Mouse (Mus musculus) kidney, adult 2 months (tissue): ENCODE measurements around the gene Blvrb. TPM values are rescaled to one million over a fixed set of nuclear protein-coding genes. Genes with fewer than 3 reads are reported as not detected.
A peak's percentile ranks its signal among the peaks of the same experiment; 100 is the strongest.

Experiments
- DNase-seq: peaks from one replicate; pipeline ENCODE4 v3.0.0; 2021
- H3K27ac ChIP-seq: fragments of 200-500 bp; 2 replicates; pipeline ENCODE4 v1.5.1; 2012; ENCODE audit warnings: low read depth, low read length, control low read depth, inconsistent platforms; ENCODE audit not compliant: insufficient read depth
- H3K27me3 ChIP-seq: fragments of 200-500 bp; replicated peaks from 2 replicates; pipeline ENCODE4 v1.6.1; 2012; ENCODE audit warnings: mild to moderate bottlenecking, moderate library complexity, low read length, inconsistent platforms; ENCODE audit not compliant: control insufficient read depth, insufficient read depth
- H3K36me3 ChIP-seq: fragments of 200-500 bp; 2 replicates; pipeline ENCODE4 v1.6.1; 2012; ENCODE audit warnings: mild to moderate bottlenecking, moderate library complexity, low read length, inconsistent platforms; ENCODE audit not compliant: control insufficient read depth, insufficient read depth
- H3K4me1 ChIP-seq: fragments of 200-500 bp; 2 replicates; pipeline ENCODE4 v1.6.1; 2011; ENCODE audit warnings: low read length; ENCODE audit not compliant: control insufficient read depth, insufficient read depth
- H3K4me3 ChIP-seq: fragments of 200-500 bp; 2 replicates; pipeline ENCODE4 v1.5.1; 2011; ENCODE audit warnings: mild to moderate bottlenecking, low read depth, low read length, control low read depth; ENCODE audit not compliant: insufficient read depth
- CTCF ChIP-seq: fragments of 200-500 bp; conservative IDR thresholded peaks from 2 replicates; pipeline ENCODE4 v1.5.1; 2011; ENCODE audit warnings: low read depth, mild to moderate bottlenecking, control low read depth, low read length, moderate library complexity, mixed read lengths; ENCODE audit not compliant: insufficient read depth, insufficient read length
- POLR2A ChIP-seq: fragments of 200-500 bp; IDR thresholded peaks from one replicate; pipeline ENCODE4 v1.6.1; 2011; ENCODE audit warnings: low read depth, low read length, control low read depth
- WGBS: fragments of 180-500 bp; shearing (Covaris S2); methylation state at CpG from one replicate; pipeline ENCODE4 v1.1.7; 2018; 5-methylcytosine and 5-hydroxymethylcytosine counted together
- polyA plus RNA-seq: library from polyadenylated mRNA; depleted of rRNA; stranded (reverse); fragments of >200 nt; gene quantifications from 2 replicates; pipeline ENCODE4 v1.2.3, GENCODE M21; 2012

Blvrb gene
- polyA plus RNA-seq, 1 experiment, result 47.8 TPM

- WGBS, result under 1% methylated on average over 23 of the region's 23 CpGs
- no peaks in the 10 kb centered on the region for H3K27me3 ChIP-seq
- peaks cover 26% of the 10 kb centered on the region; the same call in 1 of the 2 replicates for H3K4me1 ChIP-seq
- DNase-seq, result peak; percentile 100
- TF ChIP-seq POLR2A (no peak), CTCF (peak; percentile 73)
- no peaks in the 10 kb centered on the region for H3K36me3 ChIP-seq
- H3K4me3 ChIP-seq, result peak overlapping the region; percentile 93
- peak overlapping the region; percentile 91 for H3K27ac ChIP-seq
Observed at GRCm38 (mm10) chr7:27474490-27474954, 26.7 kb downstream of the Blvrb start.

GRCm38 (mm10) chr7:27475596-27475995, 27.8 kb downstream of the Blvrb start:
- no peak for DNase-seq
- no peaks in the 10 kb centered on the region for H3K27me3 ChIP-seq
- H3K4me1 ChIP-seq, result peaks cover 26% of the 10 kb centered on the region; the same call in 1 of the 2 replicates
- no peaks in the 10 kb centered on the region for H3K36me3 ChIP-seq
- H3K27ac ChIP-seq, result peak overlapping the region; percentile 32; the same call in 1 of the 2 replicates
- WGBS, result 83% methylated on average over 2 of the region's 2 CpGs
- no peak for TF ChIP-seq POLR2A
- no peak for TF ChIP-seq CTCF
- H3K4me3 ChIP-seq, result no peak overlapping the region

DNA sequence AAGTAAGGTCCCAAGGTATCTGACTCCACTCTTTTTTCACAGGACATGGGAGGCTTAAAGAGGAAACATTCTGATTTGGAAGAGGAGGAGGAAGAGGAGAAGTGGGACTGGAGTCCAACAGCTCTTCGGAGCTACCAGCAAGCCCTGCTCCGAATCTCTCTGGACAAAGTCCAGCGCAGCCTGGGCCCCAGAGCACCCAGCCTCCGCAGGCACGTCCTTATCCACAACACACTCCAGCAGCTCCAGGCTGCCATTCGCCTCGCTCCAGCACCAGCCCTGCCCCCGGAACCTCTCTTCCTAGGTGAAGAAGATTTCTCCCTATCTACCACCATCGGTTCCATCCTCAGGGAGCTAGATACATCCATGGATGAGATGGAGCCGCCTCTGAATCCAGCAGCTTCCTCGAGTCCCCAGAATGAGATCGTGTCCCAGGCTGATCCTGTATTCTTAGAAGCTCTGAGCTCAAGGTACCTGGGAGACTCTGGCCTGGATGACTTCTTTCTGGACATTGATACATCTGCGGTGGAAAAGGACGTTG, 28.4 kb downstream of the Blvrb start:
- H3K27me3 ChIP-seq, result no peaks in the 10 kb centered on the region
- no peaks in the 10 kb centered on the region for H3K36me3 ChIP-seq
- TF ChIP-seq POLR2A (no peak), CTCF (no peak)
- H3K27ac ChIP-seq, result 0 out of 2 replicates have a peak overlapping the region, but pooled peaks have one; percentile 14
- peak; percentile 81 for DNase-seq
- H3K4me1 ChIP-seq, result peaks cover 30% of the 10 kb centered on the region
- no peak overlapping the region for H3K4me3 ChIP-seq
- 66% methylated on average over 14 of the region's 14 CpGs for WGBS

DNA sequence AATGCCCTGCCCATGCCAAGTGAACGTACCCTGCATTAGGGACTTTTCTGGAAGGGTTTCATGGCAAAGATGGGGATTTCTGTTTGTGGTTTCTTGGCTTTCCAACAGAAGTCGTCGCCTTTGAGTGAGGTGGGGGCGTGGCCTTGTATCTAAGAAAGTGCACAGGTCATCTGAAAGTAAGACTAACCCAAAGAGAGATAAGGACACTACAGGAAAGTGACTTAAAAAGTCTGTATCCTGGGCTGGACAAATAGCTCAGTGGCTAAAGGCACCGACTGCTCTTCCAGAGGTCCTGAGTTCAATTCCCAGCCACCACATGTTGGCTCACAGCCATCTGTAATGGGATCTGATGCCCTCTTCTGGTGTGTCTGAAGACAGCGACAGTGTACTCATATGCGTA, 30.8 kb downstream of the Blvrb start:
- TF ChIP-seq POLR2A (no peak), CTCF (no peak)

DNA sequence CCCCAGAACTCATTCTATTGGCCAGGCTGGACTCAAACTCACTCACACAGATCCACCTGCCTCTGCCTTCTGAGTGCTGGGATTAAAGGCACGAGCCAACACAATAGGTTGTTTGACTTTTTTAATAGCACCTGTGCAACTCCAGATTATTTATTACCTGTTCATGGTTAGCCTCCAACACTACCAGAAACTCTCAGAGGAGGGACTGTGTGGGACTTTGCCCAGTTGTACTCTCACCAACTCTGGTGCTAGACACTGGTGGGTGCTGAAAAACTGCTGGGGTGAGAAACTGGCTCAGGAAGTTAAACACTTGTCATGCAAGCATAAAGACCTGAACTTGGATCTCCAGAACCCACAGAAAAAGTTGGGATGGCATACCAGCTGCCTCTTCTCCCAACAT, 32.0 kb downstream of the Blvrb start:
- Histone ChIP-seq H3K4me1 (peaks cover 28% of the 10 kb centered on the region), H3K27me3 (no peaks in the 10 kb centered on the region)
- DNase-seq, result peak; percentile 88

More for the DNA sequence above, 30.8 kb downstream of the Blvrb start:
- Histone ChIP-seq H3K27me3 (no peaks in the 10 kb centered on the region), H3K4me3 (no peak overlapping the region), H3K36me3 (no peaks in the 10 kb centered on the region), H3K4me1 (peaks cover 28% of the 10 kb centered on the region), H3K27ac (no peak overlapping the region)
- 62% methylated on average over 7 of the region's 7 CpGs for WGBS
- DNase-seq, result no peak

GRCm38 (mm10) chr7:27480506-27480905, 32.7 kb downstream of the Blvrb start:
- peak overlapping the region; percentile 71 for H3K4me3 ChIP-seq
- H3K27ac ChIP-seq, result peak overlapping the region; percentile 99

More for the DNA sequence above, 32.0 kb downstream of the Blvrb start:
- Histone ChIP-seq H3K27ac (peak overlapping the region; percentile 79), H3K36me3 (no peaks in the 10 kb centered on the region), H3K4me3 (peak overlapping the region; percentile 4; the same call in 1 of the 2 replicates)
- WGBS, result 33% methylated on average over 1 of the region's 1 CpGs
- no peak for TF ChIP-seq CTCF

DNA sequence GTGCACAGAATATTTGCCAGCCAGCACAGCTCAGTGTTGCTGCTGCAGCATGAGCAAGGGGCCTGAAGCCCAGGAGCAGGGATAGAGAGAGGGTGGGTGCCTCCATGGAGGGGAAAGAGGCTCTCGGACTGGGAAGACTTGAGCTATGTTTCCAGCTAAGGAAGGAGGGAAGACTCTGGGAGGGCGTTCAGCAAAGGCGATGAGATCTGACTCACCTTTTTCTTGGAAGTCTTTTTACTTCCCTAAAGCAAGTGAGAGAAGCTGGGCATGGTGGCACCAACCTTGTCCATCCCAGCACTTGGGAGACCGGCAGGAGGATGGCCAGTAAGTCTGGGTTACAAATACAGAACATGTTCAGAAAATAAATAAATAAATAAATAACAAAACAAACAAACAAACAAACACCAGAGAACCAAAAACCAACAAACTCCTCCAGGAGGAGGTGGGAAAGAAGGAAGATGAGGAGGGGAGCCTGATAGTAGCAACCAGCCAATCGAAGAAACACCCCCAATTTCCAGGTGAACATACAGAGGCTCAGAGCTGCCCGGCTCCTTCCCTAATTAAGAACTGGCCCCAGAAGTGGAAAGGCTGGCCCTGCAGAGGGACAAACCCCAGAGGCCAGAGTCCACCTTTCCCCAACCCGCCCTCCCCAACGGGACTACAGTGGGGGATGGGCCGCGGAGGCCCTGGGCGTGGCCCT, 33.3 kb downstream of the Blvrb start:
- 11% methylated on average over 11 of the region's 11 CpGs for WGBS
- Histone ChIP-seq H3K27ac (peak overlapping the region; percentile 99), H3K27me3 (no peaks in the 10 kb centered on the region), H3K36me3 (no peaks in the 10 kb centered on the region), H3K4me1 (peaks cover 18% of the 10 kb centered on the region), H3K4me3 (peak overlapping the region; percentile 71)
- TF ChIP-seq POLR2A, result no peak
- TF ChIP-seq CTCF, result no peak
- no peak for DNase-seq

More at GRCm38 (mm10) chr7:27480506-27480905, 32.7 kb downstream of the Blvrb start:
- 51% methylated on average over 3 of the region's 3 CpGs for WGBS
- TF ChIP-seq CTCF, result no peak
- TF ChIP-seq POLR2A, result no peak
- H3K4me1 ChIP-seq, result peaks cover 23% of the 10 kb centered on the region
- no peaks in the 10 kb centered on the region for H3K27me3 ChIP-seq
- no peaks in the 10 kb centered on the region for H3K36me3 ChIP-seq
- DNase-seq, result peak; percentile 66
